Mouse (Mus musculus): ENCODE results near the gene Carns1. TPM values are rescaled to one million over a fixed set of nuclear protein-coding genes. Genes with fewer than 3 reads are reported as not detected.
A peak's percentile ranks its signal among the peaks of the same experiment; 100 is the strongest.

Carns1 gene
- polyA plus RNA-seq, 1 experiment = 4.4 TPM

DNA sequence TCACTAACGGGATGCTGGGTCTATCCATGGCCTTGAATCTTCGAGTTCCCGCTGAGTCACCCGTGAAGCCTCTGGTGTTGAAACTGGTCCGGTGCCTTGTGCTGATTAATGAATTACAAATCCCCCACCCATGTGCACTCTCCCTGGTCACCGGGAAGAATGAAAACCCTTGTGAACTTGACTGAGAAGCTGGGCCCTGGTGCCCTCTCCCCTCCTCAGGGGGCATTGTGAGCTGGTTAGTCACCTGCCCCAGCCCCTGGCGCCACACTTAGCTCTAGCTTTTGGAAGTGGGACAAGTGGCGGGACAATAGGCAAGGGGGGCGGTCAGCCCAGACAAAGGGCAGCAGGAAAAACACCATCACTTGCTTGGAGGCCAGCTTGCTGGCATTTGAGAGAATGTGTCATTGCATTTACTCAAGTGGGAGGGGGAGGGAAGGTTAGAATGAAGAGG lies 38.3 kb upstream of the Carns1 start:
- peak overlapping the region; percentile 74; the same call in 1 of the 2 replicates for H3K4me3 ChIP-seq (ENCODE audit: low read depth, low read length)
- 15% methylated on average over 9 of the region's 9 CpGs for WGBS
- H3K27ac ChIP-seq (ENCODE audit: insufficient read depth, low read depth, low read length) = no peak overlapping the region
- TF ChIP-seq CTCF (IDR thresholded peaks at IDR 0.05; ENCODE audit: extremely low read depth, insufficient read length, insufficient replicate concordance, low read depth, low read length) (no peak), POLR2A (IDR thresholded peaks at IDR 0.05; ENCODE audit: low read depth, low read length) (no peak)
- H3K36me3 ChIP-seq (ENCODE audit: control insufficient read depth, insufficient read depth, low read length) = no peaks in the 10 kb centered on the region
- peaks cover 21% of the 10 kb centered on the region for H3K27me3 ChIP-seq (ENCODE audit: control insufficient read depth, insufficient read depth, low read length)
- peaks cover 9% of the 10 kb centered on the region for H3K4me1 ChIP-seq (ENCODE audit: control insufficient read depth, insufficient read depth, insufficient read length, low read length)

DNA sequence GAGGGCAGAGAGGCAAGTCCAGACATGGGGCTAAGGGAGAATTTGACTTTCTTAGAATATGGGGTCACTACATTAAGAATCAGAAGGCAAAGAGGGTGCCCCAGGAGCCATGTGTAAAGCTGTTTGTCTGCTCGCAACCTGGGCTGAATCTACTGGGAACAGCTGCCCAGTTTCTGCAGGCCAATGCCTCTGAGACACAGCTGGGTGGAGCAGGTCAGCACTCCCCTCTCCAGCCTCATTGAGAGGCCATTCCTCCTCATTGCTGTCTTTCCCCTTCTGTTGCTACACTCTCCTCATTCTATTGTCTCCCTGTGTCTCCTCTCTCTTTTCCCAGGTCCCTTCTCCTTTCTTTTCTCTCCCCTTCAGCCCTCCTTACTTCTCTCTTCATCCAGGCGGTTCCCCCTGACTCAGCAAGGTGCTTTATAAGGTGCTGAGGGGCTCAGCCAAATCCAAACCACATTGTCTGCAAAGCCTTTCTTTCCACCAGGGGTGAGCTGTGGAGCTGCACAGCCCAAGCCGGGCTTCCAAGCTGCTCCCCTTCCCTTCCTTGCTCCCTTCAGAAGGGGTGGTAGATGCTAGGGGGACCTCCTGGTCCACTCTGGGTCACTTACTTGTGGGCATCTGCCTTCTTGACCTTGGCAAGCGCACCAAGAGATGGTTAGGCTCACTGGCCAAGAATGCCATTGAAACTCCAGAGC lies 36.8 kb upstream of the Carns1 start:
- WGBS = 83% methylated on average over 4 of the region's 4 CpGs
- no peak overlapping the region for H3K4me3 ChIP-seq (ENCODE audit: low read depth, low read length)
- peaks cover 9% of the 10 kb centered on the region for H3K4me1 ChIP-seq (ENCODE audit: control insufficient read depth, insufficient read depth, insufficient read length, low read length)
- peaks cover 21% of the 10 kb centered on the region for H3K27me3 ChIP-seq (ENCODE audit: control insufficient read depth, insufficient read depth, low read length)
- no peak overlapping the region for H3K27ac ChIP-seq (ENCODE audit: insufficient read depth, low read depth, low read length)
- no peaks in the 10 kb centered on the region for H3K36me3 ChIP-seq (ENCODE audit: control insufficient read depth, insufficient read depth, low read length)
- TF ChIP-seq CTCF (IDR thresholded peaks at IDR 0.05; ENCODE audit: extremely low read depth, insufficient read length, insufficient replicate concordance, low read depth, low read length) (no peak), POLR2A (IDR thresholded peaks at IDR 0.05; ENCODE audit: low read depth, low read length) (no peak)

DNA sequence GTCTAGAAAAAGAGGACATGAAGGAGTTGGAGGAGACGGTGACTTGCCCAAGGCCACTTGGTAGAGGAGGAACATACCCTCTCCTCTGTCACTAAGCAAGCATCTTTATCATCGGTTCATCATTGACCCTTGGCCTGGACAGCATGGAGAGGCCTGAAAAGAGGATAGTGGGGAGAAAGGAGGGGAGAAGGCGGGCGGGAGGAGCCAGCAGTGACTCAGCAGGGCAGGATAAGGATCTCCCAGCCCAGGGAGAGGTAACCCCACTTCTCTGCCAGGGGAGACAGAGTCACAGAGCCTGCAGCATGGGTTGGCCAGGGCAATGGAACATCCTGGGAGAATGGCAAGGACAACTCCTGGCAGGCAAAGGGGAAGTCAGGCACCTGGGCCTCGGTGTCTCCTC lies 33.3 kb upstream of the Carns1 start:
- Histone ChIP-seq H3K27ac (ENCODE audit: insufficient read depth, low read depth, low read length) (no peak overlapping the region), H3K27me3 (ENCODE audit: control insufficient read depth, insufficient read depth, low read length) (peaks cover 1% of the 10 kb centered on the region), H3K36me3 (ENCODE audit: control insufficient read depth, insufficient read depth, low read length) (no peaks in the 10 kb centered on the region), H3K4me1 (ENCODE audit: control insufficient read depth, insufficient read depth, insufficient read length, low read length) (peaks cover 4% of the 10 kb centered on the region), H3K4me3 (ENCODE audit: low read depth, low read length) (no peak overlapping the region)
- TF ChIP-seq POLR2A (IDR thresholded peaks at IDR 0.05; ENCODE audit: low read depth, low read length) = no peak
- no peak for TF ChIP-seq CTCF (IDR thresholded peaks at IDR 0.05; ENCODE audit: extremely low read depth, insufficient read length, insufficient replicate concordance, low read depth, low read length)
- 77% methylated on average over 5 of the region's 5 CpGs for WGBS

DNA sequence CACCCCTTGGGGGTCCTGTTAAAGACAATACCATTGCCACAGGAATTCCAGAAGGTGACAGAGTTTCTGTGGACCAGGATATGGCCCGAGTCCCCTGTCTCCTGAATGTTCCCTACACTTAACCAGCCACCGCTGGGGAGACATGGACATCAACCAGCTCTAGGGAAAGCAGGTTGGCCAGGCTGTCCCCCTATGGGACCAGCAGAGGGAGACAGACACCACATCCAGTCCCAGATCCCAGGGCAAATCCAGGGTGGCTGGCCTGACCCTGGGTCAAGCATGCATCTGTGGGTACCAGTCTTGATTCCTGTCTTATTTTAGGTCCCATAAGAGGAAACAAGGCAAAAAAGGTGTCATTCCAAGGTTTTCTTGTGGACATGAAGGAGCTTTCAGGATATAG lies 31.7 kb upstream of the Carns1 start:
- 4% methylated on average over 2 of the region's 2 CpGs for WGBS
- no peaks in the 10 kb centered on the region for H3K36me3 ChIP-seq (ENCODE audit: control insufficient read depth, insufficient read depth, low read length)
- H3K27ac ChIP-seq (ENCODE audit: insufficient read depth, low read depth, low read length) = no peak overlapping the region
- no peak overlapping the region for H3K4me3 ChIP-seq (ENCODE audit: low read depth, low read length)
- TF ChIP-seq CTCF (IDR thresholded peaks at IDR 0.05; ENCODE audit: extremely low read depth, insufficient read length, insufficient replicate concordance, low read depth, low read length) (peak; percentile 95), POLR2A (IDR thresholded peaks at IDR 0.05; ENCODE audit: low read depth, low read length) (no peak)
- H3K27me3 ChIP-seq (ENCODE audit: control insufficient read depth, insufficient read depth, low read length) = no peaks in the 10 kb centered on the region
- peaks cover 6% of the 10 kb centered on the region for H3K4me1 ChIP-seq (ENCODE audit: control insufficient read depth, insufficient read depth, insufficient read length, low read length)

DNA sequence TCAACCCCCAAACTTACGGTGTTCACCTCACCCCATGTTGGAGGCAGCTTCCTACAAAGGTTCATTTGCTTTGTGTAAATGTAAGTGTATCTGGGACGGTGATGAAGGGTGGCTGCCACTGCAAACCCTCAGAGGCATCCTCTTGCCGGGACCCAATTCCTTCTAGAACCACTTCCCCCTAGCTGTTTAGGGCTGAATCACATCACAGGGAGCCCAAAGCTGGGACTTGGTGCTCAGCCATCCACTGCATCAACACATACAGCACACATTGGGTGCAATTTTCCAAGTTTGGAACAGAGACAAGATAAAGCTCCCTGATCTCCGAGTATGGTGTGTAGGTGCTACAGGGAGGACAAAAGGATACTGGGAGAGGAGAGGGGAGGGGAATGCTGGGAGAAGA lies 29.6 kb upstream of the Carns1 start:
- H3K36me3 ChIP-seq (ENCODE audit: control insufficient read depth, insufficient read depth, low read length) = no peaks in the 10 kb centered on the region
- H3K4me1 ChIP-seq (ENCODE audit: control insufficient read depth, insufficient read depth, insufficient read length, low read length) = peaks cover 16% of the 10 kb centered on the region
- 66% methylated on average over 4 of the region's 4 CpGs for WGBS
- no peak overlapping the region for H3K4me3 ChIP-seq (ENCODE audit: low read depth, low read length)
- no peak overlapping the region for H3K27ac ChIP-seq (ENCODE audit: insufficient read depth, low read depth, low read length)
- no peaks in the 10 kb centered on the region for H3K27me3 ChIP-seq (ENCODE audit: control insufficient read depth, insufficient read depth, low read length)
- TF ChIP-seq CTCF (IDR thresholded peaks at IDR 0.05; ENCODE audit: extremely low read depth, insufficient read length, insufficient replicate concordance, low read depth, low read length) = no peak
- no peak for TF ChIP-seq POLR2A (IDR thresholded peaks at IDR 0.05; ENCODE audit: low read depth, low read length)

DNA sequence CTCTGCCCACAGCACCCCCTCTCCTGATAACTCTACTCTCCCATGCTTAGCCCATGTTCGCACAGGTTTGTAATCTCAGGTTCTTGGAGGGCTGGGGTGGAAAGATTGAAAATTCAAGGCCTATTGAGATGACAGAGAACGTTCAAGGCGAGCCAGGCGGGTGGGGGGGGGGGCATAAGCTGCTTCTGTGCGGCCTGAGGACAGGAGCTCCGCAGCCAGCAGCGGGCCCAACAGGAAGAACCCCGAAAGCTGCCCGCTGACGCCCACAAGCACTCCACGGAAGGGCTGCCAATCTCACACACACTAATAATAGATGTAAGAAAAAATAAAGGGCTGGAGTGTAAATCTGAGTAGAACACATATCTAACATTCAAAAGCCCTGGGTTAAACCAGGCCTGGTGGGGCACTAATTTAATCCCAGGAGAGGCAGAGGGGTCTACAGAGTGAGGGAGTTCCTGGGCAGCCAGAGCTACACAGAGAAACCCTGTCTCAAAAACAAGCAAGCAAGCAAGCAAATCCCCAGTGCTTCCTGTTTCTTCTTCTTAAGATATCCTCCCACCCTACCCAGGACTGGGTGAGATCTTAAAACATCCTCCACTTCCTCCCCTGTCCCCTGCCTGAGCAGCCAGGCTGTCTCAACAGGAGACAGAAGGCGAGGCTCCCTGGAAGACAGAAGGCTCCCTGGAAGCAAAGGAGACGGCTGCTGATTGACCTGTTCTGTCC lies 28.5 kb upstream of the Carns1 start:
- no peak for TF ChIP-seq POLR2A (IDR thresholded peaks at IDR 0.05; ENCODE audit: low read depth, low read length)
- TF ChIP-seq CTCF (IDR thresholded peaks at IDR 0.05; ENCODE audit: extremely low read depth, insufficient read length, insufficient replicate concordance, low read depth, low read length) = no peak
- H3K27ac ChIP-seq (ENCODE audit: insufficient read depth, low read depth, low read length) = no peak overlapping the region
- WGBS = 63% methylated on average over 13 of the region's 13 CpGs
- H3K4me3 ChIP-seq (ENCODE audit: low read depth, low read length) = no peak overlapping the region
- H3K36me3 ChIP-seq (ENCODE audit: control insufficient read depth, insufficient read depth, low read length) = peaks cover 2% of the 10 kb centered on the region; the same call in 1 of the 2 replicates
- no peaks in the 10 kb centered on the region for H3K27me3 ChIP-seq (ENCODE audit: control insufficient read depth, insufficient read depth, low read length)
- peaks cover 14% of the 10 kb centered on the region for H3K4me1 ChIP-seq (ENCODE audit: control insufficient read depth, insufficient read depth, insufficient read length, low read length)

DNA sequence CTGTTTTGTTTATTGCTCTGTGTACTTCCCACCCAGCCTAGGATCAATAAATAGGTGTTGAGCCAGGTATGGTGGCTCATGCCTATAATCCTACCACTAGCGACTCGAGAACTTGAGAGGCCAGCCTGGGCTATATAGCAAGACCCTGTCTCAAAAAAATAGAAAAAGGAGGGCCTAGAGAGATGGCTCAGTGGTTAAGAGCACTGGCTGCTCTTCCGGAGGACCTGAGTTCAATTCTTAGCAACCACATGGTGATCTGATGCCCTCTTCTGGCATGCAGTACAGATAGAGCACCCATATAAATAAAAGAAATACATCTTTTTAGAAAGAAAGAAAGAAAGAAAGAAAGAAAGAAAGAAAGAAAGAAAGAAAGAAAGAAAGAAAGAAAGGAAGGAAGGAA lies 27.9 kb upstream of the Carns1 start:
- Histone ChIP-seq H3K36me3 (ENCODE audit: control insufficient read depth, insufficient read depth, low read length) (peaks cover 4% of the 10 kb centered on the region), H3K27me3 (ENCODE audit: control insufficient read depth, insufficient read depth, low read length) (no peaks in the 10 kb centered on the region), H3K27ac (ENCODE audit: insufficient read depth, low read depth, low read length) (peak overlapping the region; percentile 38; the same call in 1 of the 2 replicates), H3K4me1 (ENCODE audit: control insufficient read depth, insufficient read depth, insufficient read length, low read length) (peaks cover 12% of the 10 kb centered on the region), H3K4me3 (ENCODE audit: low read depth, low read length) (no peak overlapping the region)
- no peak for TF ChIP-seq CTCF (IDR thresholded peaks at IDR 0.05; ENCODE audit: extremely low read depth, insufficient read length, insufficient replicate concordance, low read depth, low read length)
- no peak for TF ChIP-seq POLR2A (IDR thresholded peaks at IDR 0.05; ENCODE audit: low read depth, low read length)
- WGBS = 29% methylated on average over 3 of the region's 3 CpGs
